Mouse (Mus musculus): ENCODE results near the gene Tsr3.

The Tsr3 gene

GRCm38 (mm10) chr17:25239695-25240636 is at the start of gene Tsr3, which contains the start of gene Gnptg:
Tsr3 (plus strand) TSS chr17:25240170.
Gnptg (minus strand) TSS chr17:25240124.
- POLR2A ChIA-PET = interaction anchor here (0.6 to 22.9 kb wide), 46 partner anchors 8 to 517 kb away, joined by 3 to 336 read pairs (median 4); partner anchors contain the start of genes BC003965 (in 3 of the 4), Baiap3 (in 3 of the 4), Ube2i (in 2 of the 4) and Chtf18 (in 1 of the 4)
- CTCF ChIA-PET = interaction anchor here (0.5 to 1.4 kb wide), 11 partner anchors 8 to 893 kb away, joined by 3 to 6 read pairs (median 3); partner anchors contain the start of genes Baiap3 (in 1 of the 4) and Ube2i (in 1 of the 4)

GRCm38 (mm10) chr17:25202401-25202800 is 37.6 kb upstream of the Tsr3 start:
- CTCF ChIA-PET = interaction anchor here in 1 of 4 experiments (0.6 kb wide), 1 partner anchor 25 kb away, joined by 5 read pairs; no protein-coding TSS in a partner anchor

GRCm38 (mm10) chr17:25210006-25210405 is 30.0 kb upstream of the Tsr3 start:
- POLR2A ChIA-PET = interaction anchor here in 3 of 4 experiments (0.6 to 1.6 kb wide), 5 partner anchors 10 to 526 kb away, joined by 3 read pairs; partner anchors contain the start of genes BC003965 (in 1 of the 3), Mslnl (in 1 of the 3) and Unkl (in 1 of the 3)

More at GRCm38 (mm10) chr17:25202401-25202800, 37.6 kb upstream of the Tsr3 start:
- POLR2A ChIA-PET = interaction anchor here in 2 of 4 experiments (0.6 to 1.4 kb wide), 5 partner anchors 9 to 243 kb away, joined by 3 to 4 read pairs (median 3); partner anchors contain the start of gene BC003965 (in 1 of the 2)

GRCm38 (mm10) chr17:25210680-25211466 is 29.1 kb upstream of the Tsr3 start:
- POLR2A ChIA-PET = interaction anchor here in 1 of 4 experiments (1.3 kb wide), 1 partner anchor 26 kb away, joined by 3 read pairs; the partner anchor contains the start of gene BC003965
- CTCF ChIA-PET = no interaction called here

More at GRCm38 (mm10) chr17:25210006-25210405, 30.0 kb upstream of the Tsr3 start:
- CTCF ChIA-PET = no interaction called here

GRCm38 (mm10) chr17:25211705-25212104 is 28.3 kb upstream of the Tsr3 start:
- CTCF ChIA-PET = no interaction called here

GRCm38 (mm10) chr17:25215431-25215830 is 24.5 kb upstream of the Tsr3 start:
- CTCF ChIA-PET = no interaction called here

More at GRCm38 (mm10) chr17:25211705-25212104, 28.3 kb upstream of the Tsr3 start:
- POLR2A ChIA-PET = interaction anchor here in 1 of 4 experiments (1.4 kb wide), 1 partner anchor 12 kb away, joined by 4 read pairs; no protein-coding TSS in a partner anchor

GRCm38 (mm10) chr17:25218967-25219366 is 21.0 kb upstream of the Tsr3 start:
- ChIA-PET POLR2A (interaction anchor here in 2 of 4 experiments (1.3 to 1.6 kb wide), 2 partner anchors 9 to 22 kb away, joined by 3 to 4 read pairs; partner anchors contain the start of genes Gnptg (in 1 of the 2) and Tsr3 (in 1 of the 2)), CTCF (no interaction called here)

More at GRCm38 (mm10) chr17:25215431-25215830, 24.5 kb upstream of the Tsr3 start:
- POLR2A ChIA-PET = interaction anchor here in 1 of 4 experiments (0.8 to 1.8 kb wide), 3 partner anchors 12 to 57 kb away, joined by 3 to 4 read pairs (median 3); no protein-coding TSS in a partner anchor

- CTCF ChIA-PET = no interaction called here
- POLR2A ChIA-PET = interaction anchor here in 2 of 4 experiments (1.1 to 1.6 kb wide), 4 partner anchors 10 to 45 kb away, joined by 3 to 4 read pairs (median 3); partner anchors contain the start of genes Gnptg (in 1 of the 2) and Tsr3 (in 1 of the 2)
These were observed 20.3 kb upstream of the Tsr3 start for GRCm38 (mm10) chr17:25219492-25220295.

GRCm38 (mm10) chr17:25220746-25221145 is 19.2 kb upstream of the Tsr3 start:
- ChIA-PET POLR2A (interaction anchor here in 2 of 4 experiments (0.8 to 4.2 kb wide), 10 partner anchors 9 to 269 kb away, joined by 3 to 27 read pairs (median 4); partner anchors contain the start of genes Gnptg (in 1 of the 2), Tsr3 (in 1 of the 2) and Ube2i (in 1 of the 2)), CTCF (no interaction called here)

GRCm38 (mm10) chr17:25221821-25222503 is 18.0 kb upstream of the Tsr3 start:
- ChIA-PET CTCF (no interaction called here), POLR2A (interaction anchor here in 3 of 4 experiments (0.6 to 4.2 kb wide), 18 partner anchors 9 to 270 kb away, joined by 3 to 27 read pairs (median 4); partner anchors contain the start of genes Ube2i (in 2 of the 3), BC003965 (in 1 of the 3), Gnptg (in 1 of the 3) and Jpt2 (in 1 of the 3))

- CTCF ChIA-PET = interaction anchor here in 2 of 4 experiments (0.6 kb wide), 2 partner anchors 116 to 581 kb away, joined by 3 to 12 read pairs; no protein-coding TSS in a partner anchor
- POLR2A ChIA-PET = interaction anchor here in 2 of 4 experiments (0.8 to 4.2 kb wide), 5 partner anchors 18 to 52 kb away, joined by 4 to 27 read pairs (median 8); partner anchors contain the start of genes Ube2i (in 2 of the 2), BC003965 (in 1 of the 2), Gnptg (in 1 of the 2) and Tsr3 (in 1 of the 2)
These were observed 17.4 kb upstream of the Tsr3 start for GRCm38 (mm10) chr17:25222504-25222940.

GRCm38 (mm10) chr17:25222951-25223601 is 16.9 kb upstream of the Tsr3 start:
- POLR2A ChIA-PET = interaction anchor here in 2 of 4 experiments (0.7 to 4.2 kb wide), 8 partner anchors 11 to 721 kb away, joined by 3 to 27 read pairs (median 4); partner anchors contain the start of genes Ube2i (in 2 of the 2), BC003965 (in 1 of the 2), Gnptg (in 1 of the 2) and Nhlrc4 (in 1 of the 2)
- CTCF ChIA-PET = interaction anchor here in 2 of 4 experiments (0.6 kb wide), 2 partner anchors 116 to 580 kb away, joined by 3 to 12 read pairs; no protein-coding TSS in a partner anchor

GRCm38 (mm10) chr17:25224586-25225222 is 15.3 kb upstream of the Tsr3 start:
- ChIA-PET CTCF (interaction anchor here in 2 of 4 experiments (0.5 to 0.6 kb wide), 2 partner anchors 48 to 54 kb away, joined by 3 to 4 read pairs; no protein-coding TSS in a partner anchor), POLR2A (interaction anchor here in 3 of 4 experiments (0.6 to 4.2 kb wide), 10 partner anchors 13 to 503 kb away, joined by 3 to 27 read pairs (median 4); partner anchors contain the start of genes Gnptg (in 2 of the 3), Tsr3 (in 2 of the 3) and Ube2i (in 1 of the 3))

- POLR2A ChIA-PET = interaction anchor here in 2 of 4 experiments (0.6 to 2.4 kb wide), 6 partner anchors 12 to 504 kb away, joined by 3 to 7 read pairs (median 5); partner anchors contain the start of genes BC003965 (in 1 of the 2), Gnptg (in 1 of the 2) and Tsr3 (in 1 of the 2)
These were observed 14.3 kb upstream of the Tsr3 start for GRCm38 (mm10) chr17:25225659-25226058.

More at GRCm38 (mm10) chr17:25225659-25226058, 14.3 kb upstream of the Tsr3 start:
- CTCF ChIA-PET = interaction anchor here in 1 of 4 experiments (0.6 kb wide), 1 partner anchor 49 kb away, joined by 4 read pairs; no protein-coding TSS in a partner anchor

Measured in embryonic stem cell, embryonic (primary cell).